Mouse (Mus musculus): ENCODE data around the gene Ror2.

DNA sequence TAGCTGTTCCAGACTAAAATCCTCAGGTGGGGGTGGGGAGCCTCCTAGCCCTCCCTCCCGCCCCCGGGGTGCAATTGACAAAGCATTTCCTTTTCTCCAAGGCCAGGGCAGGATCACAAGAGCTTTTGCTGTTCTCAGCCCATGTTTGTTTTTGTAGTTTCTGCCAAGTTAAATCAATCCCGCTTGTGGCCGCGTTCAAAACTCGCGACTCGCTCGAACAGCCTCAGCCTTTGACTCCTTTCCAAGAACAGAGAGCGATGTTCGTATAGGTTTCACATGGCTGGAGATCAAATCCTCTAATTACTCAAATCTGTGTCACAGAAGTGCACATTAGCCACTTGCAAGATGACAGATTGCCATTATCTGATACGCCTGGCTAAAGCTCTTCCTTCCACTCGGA is 107.3 kb downstream of the Ror2 start:
- TF ChIP-seq MAFK (IDR thresholded peaks at IDR 0.05; ENCODE audit: insufficient read depth, low read depth, low read length): no peak
- no peak for TF ChIP-seq HCFC1 (IDR thresholded peaks at IDR 0.05; ENCODE audit: borderline replicate concordance, insufficient read depth, low read length)

All from ES-E14 (cell line).